Mouse (Mus musculus): ENCODE data around the gene Slc1a7. TPM values are rescaled to one million over a fixed set of nuclear protein-coding genes. Genes with fewer than 3 reads are reported as not detected.

Slc1a7 gene
- polyA plus RNA-seq, 1 experiment from 2014 or later, result 0.05 TPM

DNA sequence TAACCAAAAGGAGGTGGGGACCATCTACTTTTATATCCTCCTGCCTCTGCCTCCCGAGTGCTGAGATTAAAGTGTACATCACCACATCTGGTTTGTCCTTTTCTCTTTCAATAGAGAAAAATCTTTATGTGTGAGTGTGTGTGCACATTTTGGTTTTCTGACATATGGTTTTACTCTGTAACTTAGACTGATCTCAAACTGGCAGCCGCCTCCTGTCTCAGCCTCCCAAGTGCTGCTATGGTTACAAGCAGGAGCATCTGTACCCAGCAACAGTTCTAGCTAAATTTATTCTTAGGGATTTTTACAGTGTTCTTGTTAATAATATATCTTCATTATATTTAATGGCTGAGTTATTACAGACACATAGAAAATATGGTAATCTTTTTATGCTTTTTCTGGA lies 89.1 kb downstream of the Slc1a7 start:
- no peak overlapping the region for H3K27ac ChIP-seq
- 94% methylated on average over 2 of the region's 2 CpGs for WGBS
- H3K4me3 ChIP-seq, result no peak overlapping the region
- no peaks in the 10 kb centered on the region for H3K9me3 ChIP-seq (replicated peaks)
- H3K27me3 ChIP-seq, result no peaks in the 10 kb centered on the region
- H3K36me3 ChIP-seq, result peaks cover 25% of the 10 kb centered on the region
- H3K9ac ChIP-seq, result no peak overlapping the region
- no peak for ATAC-seq (replicated peaks; ENCODE audit: insufficient number of reproducible peaks, insufficient read depth, low FRiP score, low read depth)
- H3K4me2 ChIP-seq, result no peak overlapping the region
- H3K4me1 ChIP-seq (replicated peaks), result peaks cover 13% of the 10 kb centered on the region

DNA sequence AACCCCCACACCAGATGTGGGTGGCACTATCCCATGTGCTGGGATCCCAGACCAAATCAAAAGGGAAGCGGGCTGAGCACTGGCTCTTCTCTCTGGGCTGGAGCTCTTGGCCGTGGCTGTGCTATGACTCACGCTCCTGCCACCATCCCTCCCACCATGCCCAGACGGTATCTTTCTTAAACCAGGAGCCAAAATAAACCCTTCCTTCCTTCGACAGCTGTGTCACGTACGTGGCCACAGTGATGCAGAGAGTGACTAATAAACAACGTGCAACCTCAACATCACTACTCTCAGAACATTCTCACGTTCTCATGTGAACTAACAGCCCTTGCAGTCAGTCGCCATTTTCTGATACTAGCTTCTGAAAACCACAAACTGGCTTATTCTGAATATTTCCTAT lies 90.0 kb downstream of the Slc1a7 start:
- H3K27me3 ChIP-seq, result no peaks in the 10 kb centered on the region
- H3K9me3 ChIP-seq (replicated peaks), result no peaks in the 10 kb centered on the region
- ATAC-seq (replicated peaks; ENCODE audit: insufficient number of reproducible peaks, insufficient read depth, low FRiP score, low read depth), result peak; percentile 64
- WGBS, result 49% methylated on average over 10 of the region's 10 CpGs
- no peak overlapping the region for H3K27ac ChIP-seq
- H3K4me3 ChIP-seq, result no peak overlapping the region
- H3K9ac ChIP-seq, result no peak overlapping the region
- 0 out of 2 replicates have a peak, but pooled peaks cover 6% of the 10 kb centered on the region for H3K4me1 ChIP-seq (replicated peaks)
- no peak overlapping the region for H3K4me2 ChIP-seq
- peaks cover 33% of the 10 kb centered on the region for H3K36me3 ChIP-seq

DNA sequence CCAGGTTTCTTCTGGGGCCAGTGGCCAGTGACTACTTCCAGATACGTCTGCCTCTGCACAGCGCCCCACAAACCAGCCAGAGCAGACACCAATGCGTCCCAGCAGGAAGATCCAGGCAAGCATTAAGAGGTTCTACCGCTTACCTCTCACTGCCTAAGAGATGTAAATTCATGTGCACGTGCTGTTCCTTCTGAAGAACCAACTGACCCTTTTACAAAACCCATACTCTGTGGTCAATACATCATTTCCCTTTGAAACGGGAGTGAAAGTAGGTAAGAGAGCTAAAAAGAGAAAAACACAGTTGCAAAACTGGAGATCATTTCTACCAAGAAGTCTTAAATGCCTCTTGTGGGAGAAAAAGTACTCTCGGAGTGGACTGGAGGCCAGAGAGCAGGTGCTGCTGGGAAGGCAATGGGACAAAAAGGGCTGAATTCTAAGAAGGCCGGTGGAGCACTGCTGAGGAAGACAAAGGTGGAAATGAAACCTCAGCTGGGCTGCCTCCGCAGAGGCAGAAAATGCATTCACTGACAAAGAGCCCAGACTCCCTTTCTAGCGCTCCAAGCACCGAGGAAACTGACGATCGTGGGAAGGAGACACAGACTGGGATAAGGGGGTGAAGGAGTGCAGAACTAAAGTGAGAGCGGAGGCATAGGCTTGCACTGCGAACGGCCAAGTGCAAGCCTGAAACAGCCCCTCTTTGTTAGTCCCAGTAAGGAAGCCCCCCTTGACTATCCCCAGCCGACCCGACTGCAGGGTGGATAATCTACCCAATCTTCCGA lies 91.7 kb downstream of the Slc1a7 start:
- Histone ChIP-seq H3K36me3 (peaks cover 34% of the 10 kb centered on the region), H3K27me3 (no peaks in the 10 kb centered on the region), H3K4me1 (replicated peaks) (0 out of 2 replicates have a peak, but pooled peaks cover 6% of the 10 kb centered on the region), H3K4me2 (no peak overlapping the region), H3K9me3 (replicated peaks) (no peaks in the 10 kb centered on the region), H3K27ac (no peak overlapping the region), H3K4me3 (no peak overlapping the region), H3K9ac (no peak overlapping the region)
- no peak for ATAC-seq (replicated peaks; ENCODE audit: insufficient number of reproducible peaks, insufficient read depth, low FRiP score, low read depth)
- WGBS, result 82% methylated on average over 19 of the region's 19 CpGs

DNA sequence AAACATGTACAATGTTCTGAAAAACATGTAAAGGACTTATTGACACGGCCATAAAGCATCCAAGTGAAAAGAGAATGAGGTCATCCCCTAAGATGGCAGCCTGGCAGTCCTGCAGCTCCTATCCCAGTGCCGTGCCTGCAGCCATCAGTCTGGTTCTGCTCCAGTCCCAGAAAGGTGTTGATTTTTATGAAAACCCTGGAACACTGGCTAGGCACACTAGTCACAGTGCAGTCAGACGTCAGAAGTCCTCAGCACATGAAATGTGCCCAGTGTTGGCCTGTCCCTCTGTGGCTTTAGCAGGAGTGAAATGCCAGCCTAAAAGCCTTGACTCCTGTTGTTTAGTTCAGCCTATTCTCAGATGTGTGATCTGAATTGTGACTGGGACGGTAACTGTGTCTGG lies 92.6 kb downstream of the Slc1a7 start:
- Histone ChIP-seq H3K9ac (no peak overlapping the region), H3K4me2 (no peak overlapping the region), H3K4me3 (no peak overlapping the region), H3K36me3 (peaks cover 30% of the 10 kb centered on the region), H3K9me3 (replicated peaks) (no peaks in the 10 kb centered on the region), H3K27me3 (no peaks in the 10 kb centered on the region), H3K27ac (no peak overlapping the region), H3K4me1 (replicated peaks) (0 out of 2 replicates have a peak, but pooled peaks cover 11% of the 10 kb centered on the region)
- no peak for ATAC-seq (replicated peaks; ENCODE audit: insufficient number of reproducible peaks, insufficient read depth, low FRiP score, low read depth)
- WGBS, result 76% methylated on average over 4 of the region's 4 CpGs

DNA sequence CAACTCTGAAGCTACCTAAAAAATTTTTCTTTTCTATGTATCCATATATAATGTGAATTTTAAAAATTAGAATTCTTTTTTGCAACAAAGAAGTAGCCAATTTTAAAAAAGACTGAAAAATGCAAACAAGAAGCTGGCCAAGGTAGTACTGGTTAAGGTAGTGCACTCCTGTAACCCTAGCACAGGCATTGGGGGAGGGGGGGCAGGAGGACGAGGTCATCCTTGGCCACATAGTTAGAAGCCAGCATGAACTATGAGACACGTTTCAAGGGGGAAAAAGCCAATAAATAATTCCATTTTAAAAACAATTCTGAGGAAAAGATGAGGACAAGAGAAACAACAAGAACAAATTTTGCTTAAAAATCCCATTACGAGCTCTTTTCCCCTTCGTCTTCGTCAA lies 94.4 kb downstream of the Slc1a7 start:
- Histone ChIP-seq H3K4me1 (replicated peaks) (0 out of 2 replicates have a peak, but pooled peaks cover 11% of the 10 kb centered on the region), H3K27me3 (no peaks in the 10 kb centered on the region), H3K4me2 (no peak overlapping the region), H3K9ac (no peak overlapping the region), H3K27ac (no peak overlapping the region), H3K36me3 (peaks cover 32% of the 10 kb centered on the region), H3K9me3 (replicated peaks) (no peaks in the 10 kb centered on the region), H3K4me3 (no peak overlapping the region)
- ATAC-seq (replicated peaks; ENCODE audit: insufficient number of reproducible peaks, insufficient read depth, low FRiP score, low read depth), result no peak
- 91% methylated on average over 5 of the region's 5 CpGs for WGBS

Other genes starting within 250 kb of the Slc1a7 start
- 0.48 and 1.6 TPM in 2 replicates for gene Lrp8, start 166.1 kb upstream of the Slc1a7 start, polyA plus RNA-seq (2015; fragmentation: Nextera tagmentation; extraction: Ambion mirVana)
- 84.3 and 88.9 TPM in 2 replicates for gene Magoh, start 88.6 kb upstream of the Slc1a7 start, polyA plus RNA-seq (2015; fragmentation: Nextera tagmentation; extraction: Ambion mirVana)
- 91.2 and 97.0 TPM in 2 replicates for gene 0610037L13Rik, start 78.5 kb upstream of the Slc1a7 start, polyA plus RNA-seq (2015; fragmentation: Nextera tagmentation; extraction: Ambion mirVana)
- 54.0 and 55.1 TPM in 2 replicates for gene Cpt2, start 44.7 kb upstream of the Slc1a7 start, polyA plus RNA-seq (2015; fragmentation: Nextera tagmentation; extraction: Ambion mirVana)
- gene Podn, start 128.1 kb downstream of the Slc1a7 start, polyA plus RNA-seq (2015; fragmentation: Nextera tagmentation; extraction: Ambion mirVana), result 0.26 and 0.51 TPM in 2 replicates
- 171 and 190 TPM in 2 replicates for gene Scp2, start 176.7 kb downstream of the Slc1a7 start, polyA plus RNA-seq (2015; fragmentation: Nextera tagmentation; extraction: Ambion mirVana)
- gene Echdc2, start 197.1 kb downstream of the Slc1a7 start, polyA plus RNA-seq (2015; fragmentation: Nextera tagmentation; extraction: Ambion mirVana), result 19.9 and 27.2 TPM in 2 replicates
- gene Zyg11a, start 249.7 kb downstream of the Slc1a7 start, polyA plus RNA-seq (2015; fragmentation: Nextera tagmentation; extraction: Ambion mirVana), result 0.08 TPM in 1 of 2 replicates, not detected in the other